Mouse (Mus musculus) sigmoid colon, adult 10 weeks (tissue): ENCODE results near the gene Gm20854. TPM values are rescaled to one million over a fixed set of nuclear protein-coding genes. Genes with fewer than 3 reads are reported as not detected.

Experiments used
- polyA plus RNA-seq: library from polyadenylated mRNA; stranded (reverse); fragments of 350-450 nt; fragmentation: Illumina TruSeq; extraction: RNeasy Lipid Tissue Mini Kit (QIAGEN cat#74804); gene quantifications from one replicate; pipeline ENCODE4 v1.2.3, GENCODE M21; 2014; ENCODE audit warnings: low read depth, low replicate concordance

The Gm20854 gene
- not detected for polyA plus RNA-seq

GRCm38 (mm10) chrY:85530808-85531207 lies at the start of gene Gm20854:
TSS of gene Gm20854 (minus strand) at chrY:85530908.

